Mouse (Mus musculus) heart, adult 9 months (tissue): ENCODE results near the gene Cit.
A peak's percentile ranks its signal among the peaks of the same experiment; 100 is the strongest.
"Not testable (repeated sequence)": the region's sequence is repeated elsewhere in the genome, so short reads cannot be mapped to it uniquely, and the experiment has no call there.

ENCODE experiments used
- DNase-seq, 2 experiments: peaks; one replicate each; pipeline ENCODE4 v3.0.0; 2022; ENCODE audit warnings: low spot score in 2 of 2

The Cit gene

GRCm38 (mm10) chr5:115844766-115845634 lies at the start of gene Cit:
TSS of gene Cit (plus strand) at chr5:115845278.
- peak; percentile 86 to 90 for DNase-seq

- DNase-seq = peak in 1 of 2 experiments; percentile 6
Measured at GRCm38 (mm10) chr5:115799016-115799894, 45.8 kb upstream of the Cit start.

- no peak for DNase-seq
Measured at GRCm38 (mm10) chr5:115799895-115800232, 45.2 kb upstream of the Cit start.

- DNase-seq = no peak
Measured at GRCm38 (mm10) chr5:115812262-115812661, 32.8 kb upstream of the Cit start.

GRCm38 (mm10) chr5:115817022-115817421 lies 28.1 kb upstream of the Cit start:
- DNase-seq = no peak

- not testable (repeated sequence) for DNase-seq
Measured at GRCm38 (mm10) chr5:115817655-115818054, 27.4 kb upstream of the Cit start.

GRCm38 (mm10) chr5:115819966-115820365 lies 25.1 kb upstream of the Cit start:
- no peak for DNase-seq

- no peak for DNase-seq
Measured at GRCm38 (mm10) chr5:115821200-115821599, 23.9 kb upstream of the Cit start.

- DNase-seq = no peak
Measured at GRCm38 (mm10) chr5:115821910-115822309, 23.2 kb upstream of the Cit start.

GRCm38 (mm10) chr5:115832754-115833153 lies 12.3 kb upstream of the Cit start:
- no peak for DNase-seq

- not testable (repeated sequence) for DNase-seq
Measured at GRCm38 (mm10) chr5:115833806-115834205, 11.3 kb upstream of the Cit start.

- DNase-seq = no peak
Measured at GRCm38 (mm10) chr5:115835291-115835690, 9.8 kb upstream of the Cit start.

GRCm38 (mm10) chr5:115838059-115838458 lies 7.0 kb upstream of the Cit start:
- no peak for DNase-seq

GRCm38 (mm10) chr5:115840453-115840852 lies 4.6 kb upstream of the Cit start:
- no peak for DNase-seq

GRCm38 (mm10) chr5:115840946-115841775 lies 3.9 kb upstream of the Cit start:
- DNase-seq = no peak

- DNase-seq = no peak
Measured at GRCm38 (mm10) chr5:115844368-115844765, 711 bp upstream of the Cit start.

GRCm38 (mm10) chr5:115845635-115846174 lies 627 bp downstream of the Cit start:
- no peak for DNase-seq

- DNase-seq = no peak
Measured at GRCm38 (mm10) chr5:115847166-115847565, 2.1 kb downstream of the Cit start.

GRCm38 (mm10) chr5:115848463-115848862 lies 3.4 kb downstream of the Cit start:
- DNase-seq = no peak

- DNase-seq = no peak
Measured at GRCm38 (mm10) chr5:115849263-115849829, 4.3 kb downstream of the Cit start.
